1 mouse cellular context compared by ENCODE assay signal in the genomic region with DNA sequence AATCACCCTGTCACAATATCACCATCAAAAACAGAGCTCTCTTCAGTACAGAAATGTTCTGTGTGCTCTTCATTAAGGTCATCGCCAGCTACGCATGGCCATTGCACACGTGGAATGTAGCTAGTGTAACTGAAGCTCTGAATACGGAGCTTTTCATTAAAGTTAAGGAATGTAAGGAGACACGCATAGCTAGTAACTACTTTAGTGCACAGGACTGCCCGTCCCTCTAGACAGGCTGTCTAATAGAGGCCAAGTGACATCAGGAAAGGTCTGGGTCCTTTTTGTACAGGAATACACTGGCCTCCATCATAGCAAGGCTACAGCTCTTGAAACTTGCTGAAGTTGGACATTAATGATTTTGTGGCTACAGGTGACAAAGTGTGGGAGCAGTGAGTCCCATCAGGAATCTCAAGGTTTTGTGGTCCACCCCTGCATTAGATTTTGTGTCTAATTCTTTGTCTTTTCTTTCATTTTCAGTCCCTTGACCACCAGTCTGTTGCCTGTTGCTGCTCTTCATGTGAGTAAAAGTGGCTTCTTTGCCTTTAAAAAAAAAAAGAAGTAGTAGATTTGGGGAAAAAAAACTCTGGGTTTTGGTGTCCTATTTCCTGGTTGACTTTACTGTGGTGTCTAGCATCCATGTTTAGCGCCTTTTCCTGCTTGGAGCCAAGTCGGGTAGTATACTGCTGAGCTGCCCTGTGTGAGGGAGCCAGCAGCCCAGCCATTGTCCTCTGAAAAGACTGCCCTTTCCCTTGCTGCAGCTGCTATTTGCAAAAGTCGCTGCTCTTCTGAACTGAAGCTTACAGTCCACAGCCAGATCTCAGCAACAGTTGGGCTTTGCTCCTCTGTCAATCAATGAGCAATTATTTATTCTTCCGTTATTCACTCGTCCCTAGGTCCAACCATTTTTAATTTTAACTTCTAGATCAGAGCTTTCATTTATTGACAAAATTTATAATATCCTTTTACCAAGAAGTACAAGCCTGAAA.
TF ChIP-seq lines count a peak whose summit lies in the region.

No protein-coding gene starts in this region.

TF ChIP-seq in CH12.LX, 34 proteins besides CTCF, POLR2A, EP300 and RAD21:
- peak; percentile 48; the same call in 1 of the 2 replicates for TF ChIP-seq NELFE (IDR thresholded peaks at IDR 0.05; ENCODE audit: low read depth, low read length)
- no peak; the same call in 1 of the 2 replicates for TF ChIP-seq ZMIZ1 (IDR thresholded peaks at IDR 0.05; ENCODE audit: low read depth, low read length)
- peak; percentile 24; the same call in 1 of the 2 replicates for TF ChIP-seq UBTF (IDR thresholded peaks at IDR 0.05; ENCODE audit: low read depth, low read length)
- TF ChIP-seq E2F4 (IDR thresholded peaks at IDR 0.05; ENCODE audit: insufficient replicate concordance, low read depth, low read length) = 0 out of 2 replicates have a peak, but pooled peaks have one; percentile 26
- peak; percentile 88 for TF ChIP-seq MYC (IDR thresholded peaks at IDR 0.05; ENCODE audit: low read depth, low read length)
- peak; percentile 84 for TF ChIP-seq MXI1 (IDR thresholded peaks at IDR 0.05; ENCODE audit: low read depth, low read length)
- TF ChIP-seq MAX (IDR thresholded peaks at IDR 0.05; ENCODE audit: low read length) = peak; percentile 88
- peak; percentile 48; the same call in 1 of the 2 replicates for TF ChIP-seq ELF1 (IDR thresholded peaks at IDR 0.05; ENCODE audit: low read depth, low read length)
- TF ChIP-seq SIN3A (IDR thresholded peaks at IDR 0.05; ENCODE audit: low read length) = peak; percentile 66; the same call in 1 of the 2 replicates
- TF ChIP-seq MAFK (IDR thresholded peaks at IDR 0.05; ENCODE audit: insufficient replicate concordance, low read length) = 0 out of 2 replicates have a peak, but pooled peaks have one; percentile 4
- TF ChIP-seq TBP (conservative IDR thresholded peaks at IDR 0.05; ENCODE audit: low read depth, low read length) = peak; percentile 14; the same call in 1 of the 2 replicates
- TF ChIP-seq POLR2AphosphoS2 (IDR thresholded peaks at IDR 0.05; ENCODE audit: low read depth, low read length) = no peak; the same call in 1 of the 2 replicates
- TF ChIP-seq ZNF384 (IDR thresholded peaks at IDR 0.05; ENCODE audit: low read depth, low read length) = peak; percentile 94
- peak; percentile 69 for TF ChIP-seq TCF12 (IDR thresholded peaks at IDR 0.05; ENCODE audit: low read depth, low read length)
- no peak for TF ChIP-seq GABPA (IDR thresholded peaks at IDR 0.05; ENCODE audit: insufficient replicate concordance, low read depth, low read length)
- no peak for TF ChIP-seq JUN (IDR thresholded peaks at IDR 0.05; ENCODE audit: insufficient read depth, low read depth, low read length)
- peak; percentile 63 for TF ChIP-seq CHD1 (IDR thresholded peaks at IDR 0.05; ENCODE audit: low read depth, low read length)
